Mouse (Mus musculus): ENCODE data around the gene Abhd11. TPM values are rescaled to one million over a fixed set of nuclear protein-coding genes. Genes with fewer than 3 reads are reported as not detected.

Gene Abhd11
- polyA plus RNA-seq, 1 experiment from 2014 or later: 45.9 TPM

GRCm38 (mm10) chr5:135029007-135029854 is 20.3 kb downstream of the Abhd11 start:
- Histone ChIP-seq H3K9me3 (ENCODE audit: control insufficient read depth, low read length) (peaks cover 3% of the 10 kb centered on the region; the same call in 1 of the 2 replicates), H3K27ac (ENCODE audit: low read depth, low read length) (no peak overlapping the region), H3K4me1 (ENCODE audit: control insufficient read depth, insufficient read depth, low read length) (0 out of 2 replicates have a peak, but pooled peaks cover 2% of the 10 kb centered on the region), H3K36me3 (ENCODE audit: control insufficient read depth, insufficient read depth, low read length) (no peaks in the 10 kb centered on the region), H3K4me2 (ENCODE audit: low read depth) (no peak overlapping the region), H3K9ac (ENCODE audit: low read length) (no peak overlapping the region), H3K27me3 (ENCODE audit: control insufficient read depth, insufficient read depth, low read length) (no peaks in the 10 kb centered on the region), H3K4me3 (ENCODE audit: low read depth, low read length) (no peak overlapping the region)
- ATAC-seq (ENCODE audit: insufficient read depth, low FRiP score, low TSS enrichment) (no peak), DNase-seq (ENCODE audit: low spot score) (no peak)
- WGBS: 70% methylated on average over 18 of the region's 18 CpGs

GRCm38 (mm10) chr5:135032581-135032980 is 23.6 kb downstream of the Abhd11 start:
- Histone ChIP-seq H3K4me2 (ENCODE audit: low read depth) (no peak overlapping the region), H3K36me3 (ENCODE audit: control insufficient read depth, insufficient read depth, low read length) (no peaks in the 10 kb centered on the region), H3K4me3 (ENCODE audit: low read depth, low read length) (no peak overlapping the region), H3K27me3 (ENCODE audit: control insufficient read depth, insufficient read depth, low read length) (no peaks in the 10 kb centered on the region), H3K9me3 (ENCODE audit: control insufficient read depth, low read length) (peaks cover 3% of the 10 kb centered on the region; the same call in 1 of the 2 replicates), H3K9ac (ENCODE audit: low read length) (no peak overlapping the region), H3K27ac (ENCODE audit: low read depth, low read length) (no peak overlapping the region), H3K4me1 (ENCODE audit: control insufficient read depth, insufficient read depth, low read length) (no peaks in the 10 kb centered on the region)
- WGBS: 88% methylated on average over 5 of the region's 5 CpGs
- no peak for DNase-seq (ENCODE audit: low spot score)
- no peak for ATAC-seq (ENCODE audit: insufficient read depth, low FRiP score, low TSS enrichment)

GRCm38 (mm10) chr5:135034593-135034992 is 25.6 kb downstream of the Abhd11 start:
- Histone ChIP-seq H3K9ac (ENCODE audit: low read length) (no peak overlapping the region), H3K36me3 (ENCODE audit: control insufficient read depth, insufficient read depth, low read length) (no peaks in the 10 kb centered on the region), H3K4me2 (ENCODE audit: low read depth) (no peak overlapping the region), H3K4me3 (ENCODE audit: low read depth, low read length) (no peak overlapping the region), H3K27ac (ENCODE audit: low read depth, low read length) (no peak overlapping the region), H3K4me1 (ENCODE audit: control insufficient read depth, insufficient read depth, low read length) (no peaks in the 10 kb centered on the region), H3K27me3 (ENCODE audit: control insufficient read depth, insufficient read depth, low read length) (no peaks in the 10 kb centered on the region), H3K9me3 (ENCODE audit: control insufficient read depth, low read length) (peaks cover 3% of the 10 kb centered on the region; the same call in 1 of the 2 replicates)
- ATAC-seq (ENCODE audit: insufficient read depth, low FRiP score, low TSS enrichment): no peak
- WGBS: 94% methylated on average over 2 of the region's 2 CpGs
- no peak for DNase-seq (ENCODE audit: low spot score)

- ATAC-seq (ENCODE audit: insufficient read depth, low FRiP score, low TSS enrichment): no peak
- no peak overlapping the region for H3K4me2 ChIP-seq (ENCODE audit: low read depth)
- no peak overlapping the region for H3K4me3 ChIP-seq (ENCODE audit: low read depth, low read length)
- WGBS: 66% methylated on average over 18 of the region's 18 CpGs
- no peaks in the 10 kb centered on the region for H3K36me3 ChIP-seq (ENCODE audit: control insufficient read depth, insufficient read depth, low read length)
- no peaks in the 10 kb centered on the region for H3K4me1 ChIP-seq (ENCODE audit: control insufficient read depth, insufficient read depth, low read length)
- no peak overlapping the region for H3K27ac ChIP-seq (ENCODE audit: low read depth, low read length)
- H3K9me3 ChIP-seq (ENCODE audit: control insufficient read depth, low read length): peaks cover 3% of the 10 kb centered on the region; the same call in 1 of the 2 replicates
- no peaks in the 10 kb centered on the region for H3K27me3 ChIP-seq (ENCODE audit: control insufficient read depth, insufficient read depth, low read length)
- H3K9ac ChIP-seq (ENCODE audit: low read length): no peak overlapping the region
- DNase-seq (ENCODE audit: low spot score): no peak
Measured at GRCm38 (mm10) chr5:135035608-135036359, 26.8 kb downstream of the Abhd11 start.

- 90% methylated on average over 3 of the region's 3 CpGs for WGBS
- H3K4me2 ChIP-seq (ENCODE audit: low read depth): no peak overlapping the region
- H3K36me3 ChIP-seq (ENCODE audit: control insufficient read depth, insufficient read depth, low read length): no peaks in the 10 kb centered on the region
- no peaks in the 10 kb centered on the region for H3K27me3 ChIP-seq (ENCODE audit: control insufficient read depth, insufficient read depth, low read length)
- H3K9me3 ChIP-seq (ENCODE audit: control insufficient read depth, low read length): peaks cover 3% of the 10 kb centered on the region; the same call in 1 of the 2 replicates
- H3K27ac ChIP-seq (ENCODE audit: low read depth, low read length): no peak overlapping the region
- H3K4me3 ChIP-seq (ENCODE audit: low read depth, low read length): no peak overlapping the region
- no peaks in the 10 kb centered on the region for H3K4me1 ChIP-seq (ENCODE audit: control insufficient read depth, insufficient read depth, low read length)
- DNase-seq (ENCODE audit: low spot score): no peak
- no peak for ATAC-seq (ENCODE audit: insufficient read depth, low FRiP score, low TSS enrichment)
- H3K9ac ChIP-seq (ENCODE audit: low read length): no peak overlapping the region
Measured at GRCm38 (mm10) chr5:135037946-135038345, 29.0 kb downstream of the Abhd11 start.

GRCm38 (mm10) chr5:135039541-135039940 is 30.6 kb downstream of the Abhd11 start:
- DNase-seq (ENCODE audit: low spot score): no peak
- Histone ChIP-seq H3K36me3 (ENCODE audit: control insufficient read depth, insufficient read depth, low read length) (no peaks in the 10 kb centered on the region), H3K9ac (ENCODE audit: low read length) (no peak overlapping the region), H3K4me3 (ENCODE audit: low read depth, low read length) (no peak overlapping the region), H3K27me3 (ENCODE audit: control insufficient read depth, insufficient read depth, low read length) (no peaks in the 10 kb centered on the region), H3K27ac (ENCODE audit: low read depth, low read length) (no peak overlapping the region), H3K9me3 (ENCODE audit: control insufficient read depth, low read length) (no peaks in the 10 kb centered on the region), H3K4me1 (ENCODE audit: control insufficient read depth, insufficient read depth, low read length) (no peaks in the 10 kb centered on the region), H3K4me2 (ENCODE audit: low read depth) (no peak overlapping the region)
- WGBS: 90% methylated on average over 9 of the region's 9 CpGs
- ATAC-seq (ENCODE audit: insufficient read depth, low FRiP score, low TSS enrichment): no peak

GRCm38 (mm10) chr5:135040059-135040458 is 31.1 kb downstream of the Abhd11 start:
- Histone ChIP-seq H3K27me3 (ENCODE audit: control insufficient read depth, insufficient read depth, low read length) (no peaks in the 10 kb centered on the region), H3K36me3 (ENCODE audit: control insufficient read depth, insufficient read depth, low read length) (no peaks in the 10 kb centered on the region), H3K4me1 (ENCODE audit: control insufficient read depth, insufficient read depth, low read length) (no peaks in the 10 kb centered on the region), H3K27ac (ENCODE audit: low read depth, low read length) (no peak overlapping the region), H3K4me2 (ENCODE audit: low read depth) (no peak overlapping the region), H3K4me3 (ENCODE audit: low read depth, low read length) (no peak overlapping the region), H3K9ac (ENCODE audit: low read length) (no peak overlapping the region), H3K9me3 (ENCODE audit: control insufficient read depth, low read length) (no peaks in the 10 kb centered on the region)
- no peak for ATAC-seq (ENCODE audit: insufficient read depth, low FRiP score, low TSS enrichment)
- 57% methylated on average over 6 of the region's 6 CpGs for WGBS
- no peak for DNase-seq (ENCODE audit: low spot score)

- Histone ChIP-seq H3K4me2 (ENCODE audit: low read depth) (no peak overlapping the region), H3K4me1 (ENCODE audit: control insufficient read depth, insufficient read depth, low read length) (no peaks in the 10 kb centered on the region), H3K9ac (ENCODE audit: low read length) (no peak overlapping the region), H3K27me3 (ENCODE audit: control insufficient read depth, insufficient read depth, low read length) (no peaks in the 10 kb centered on the region), H3K27ac (ENCODE audit: low read depth, low read length) (no peak overlapping the region), H3K36me3 (ENCODE audit: control insufficient read depth, insufficient read depth, low read length) (no peaks in the 10 kb centered on the region; the same call in 1 of the 2 replicates), H3K9me3 (ENCODE audit: control insufficient read depth, low read length) (no peaks in the 10 kb centered on the region), H3K4me3 (ENCODE audit: low read depth, low read length) (no peak overlapping the region)
- ATAC-seq (ENCODE audit: insufficient read depth, low FRiP score, low TSS enrichment) (no peak), DNase-seq (ENCODE audit: low spot score) (no peak)
- WGBS: 82% methylated on average over 11 of the region's 11 CpGs
Measured at GRCm38 (mm10) chr5:135040777-135041176, 31.8 kb downstream of the Abhd11 start.

Measured in neural tube, embryonic 11.5 days (tissue).